Mouse (Mus musculus): ENCODE data around the gene 2010315B03Rik. TPM values are rescaled to one million over a fixed set of nuclear protein-coding genes. Genes with fewer than 3 reads are reported as not detected.

2010315B03Rik gene
- polyA plus RNA-seq, 1 experiment = 0.50 TPM

DNA sequence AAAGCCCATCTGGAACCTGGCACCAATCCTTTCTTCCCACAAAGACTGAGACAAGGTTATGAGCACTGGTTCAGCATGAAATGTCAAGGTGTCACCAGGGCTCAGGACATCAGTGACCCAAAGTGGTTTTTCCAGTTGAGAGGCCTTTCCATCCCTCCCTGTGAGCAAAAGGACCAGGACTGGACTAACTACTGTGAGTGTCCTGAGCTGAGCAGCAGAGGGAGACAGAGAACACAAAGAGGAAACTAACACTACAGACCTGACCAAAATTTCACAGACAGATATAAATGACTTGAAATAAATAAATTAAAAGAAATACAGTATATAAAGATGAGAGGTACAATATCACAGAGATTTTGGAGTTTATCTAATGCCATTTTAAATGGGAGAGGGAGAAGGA is 61.1 kb downstream of the 2010315B03Rik start:
- Histone ChIP-seq H3ac (ENCODE audit: control insufficient read depth, insufficient read length, low read depth) (no peak overlapping the region), H3K36me3 (ENCODE audit: control insufficient read depth, insufficient read depth) (no peaks in the 10 kb centered on the region), H3K27me3 (ENCODE audit: control insufficient read depth, insufficient read depth, insufficient read length) (no peaks in the 10 kb centered on the region), H3K4me3 (ENCODE audit: insufficient read depth, poor library complexity, severe bottlenecking) (no peak overlapping the region), H3K79me2 (ENCODE audit: control insufficient read depth, insufficient read depth) (no peaks in the 10 kb centered on the region), H3K79me3 (ENCODE audit: low read depth) (no peaks in the 10 kb centered on the region)
- TF ChIP-seq MAX (IDR thresholded peaks at IDR 0.05) (no peak), USF1 (IDR thresholded peaks at IDR 0.05; ENCODE audit: low read depth) (no peak), CTCF (IDR thresholded peaks at IDR 0.05; ENCODE audit: control insufficient read depth, insufficient read depth, insufficient read length) (no peak), FOSL1 (IDR thresholded peaks at IDR 0.05; ENCODE audit: insufficient read depth, low read length, poor library complexity, severe bottlenecking) (no peak), MYOG (IDR thresholded peaks at IDR 0.05; ENCODE audit: control insufficient read depth, extremely low read depth, insufficient read length) (no peak), CEBPB (IDR thresholded peaks at IDR 0.05; ENCODE audit: low read depth) (no peak), MYOD1 (IDR thresholded peaks at IDR 0.05; ENCODE audit: control insufficient read depth, insufficient read length, low read depth) (no peak)

Other genes starting within 250 kb of the 2010315B03Rik start
- gene Ccr2, start 210.7 kb downstream of the 2010315B03Rik start, polyA plus RNA-seq (2012; fragmentation: generic; extraction: Trizol) = not detected
- gene Ccr5, start 191.2 kb downstream of the 2010315B03Rik start, polyA plus RNA-seq (2012; fragmentation: generic; extraction: Trizol) = not detected
- gene Ppp2r3d, start 164.2 kb upstream of the 2010315B03Rik start, polyA plus RNA-seq (2012; fragmentation: generic; extraction: Trizol) = 78.5 TPM
- not detected for gene Gm21836, start 181.1 kb upstream of the 2010315B03Rik start, polyA plus RNA-seq (2012; fragmentation: generic; extraction: Trizol)

All from C2C12 (cell line).